Mouse (Mus musculus) adrenal gland, postnatal 14 days (tissue): ENCODE data around the gene Uxs1. TPM values are rescaled to one million over a fixed set of nuclear protein-coding genes. Genes with fewer than 3 reads are reported as not detected.

Experiments
- DNase-seq: peaks from one replicate; pipeline ENCODE4 v3.0.0; 2021; ENCODE audit warnings: mixed read lengths
- total RNA-seq: library from RNA; stranded (reverse); gene quantifications from 2 replicates; pipeline ENCODE4 v1.2.3, GENCODE M21; 2021

Gene Uxs1
- total RNA-seq, 1 experiment from 2014 or later, result 36.4 TPM

- no peak for DNase-seq
These were observed 29.6 kb downstream of the Uxs1 start for GRCm38 (mm10) chr1:43798048-43798447.

- no peak for DNase-seq
These were observed 37.8 kb downstream of the Uxs1 start for GRCm38 (mm10) chr1:43789765-43790164.

GRCm38 (mm10) chr1:43786711-43787110 is 40.9 kb downstream of the Uxs1 start:
- DNase-seq, result no peak

GRCm38 (mm10) chr1:43785316-43785715 is 42.3 kb downstream of the Uxs1 start:
- no peak for DNase-seq

GRCm38 (mm10) chr1:43783186-43783585 is 44.4 kb downstream of the Uxs1 start:
- no peak for DNase-seq

GRCm38 (mm10) chr1:43782680-43783079 is 44.9 kb downstream of the Uxs1 start:
- DNase-seq, result no peak

GRCm38 (mm10) chr1:43781672-43782071 is 45.9 kb downstream of the Uxs1 start:
- DNase-seq, result no peak

- DNase-seq, result no peak
These were observed 46.4 kb downstream of the Uxs1 start for GRCm38 (mm10) chr1:43781195-43781594.

- peak; percentile 64 for DNase-seq
These were observed 51.5 kb downstream of the Uxs1 start for GRCm38 (mm10) chr1:43776106-43776505.

- no peak for DNase-seq
These were observed 53.5 kb downstream of the Uxs1 start for GRCm38 (mm10) chr1:43774126-43774525.

GRCm38 (mm10) chr1:43772694-43773093 is 54.9 kb downstream of the Uxs1 start:
- no peak for DNase-seq

- DNase-seq, result no peak
These were observed 57.6 kb downstream of the Uxs1 start for GRCm38 (mm10) chr1:43770032-43770431.

GRCm38 (mm10) chr1:43769348-43769747 is 58.3 kb downstream of the Uxs1 start:
- no peak for DNase-seq

GRCm38 (mm10) chr1:43768385-43768990 is 59.1 kb downstream of the Uxs1 start:
- no peak for DNase-seq

- peak; percentile 48 for DNase-seq
These were observed 61.3 kb downstream of the Uxs1 start for GRCm38 (mm10) chr1:43766328-43766727.

- peak; percentile 26 for DNase-seq
These were observed 63.1 kb downstream of the Uxs1 start for GRCm38 (mm10) chr1:43764481-43764880.

GRCm38 (mm10) chr1:43760085-43760484 is 67.5 kb downstream of the Uxs1 start:
- no peak for DNase-seq

- no peak for DNase-seq
These were observed 72.9 kb downstream of the Uxs1 start for GRCm38 (mm10) chr1:43754448-43755312.

GRCm38 (mm10) chr1:43738519-43738894 is 89.1 kb downstream of the Uxs1 start:
- no peak for DNase-seq

GRCm38 (mm10) chr1:43737812-43738518 is 89.6 kb downstream of the Uxs1 start:
- peak; percentile 77 for DNase-seq

GRCm38 (mm10) chr1:43732657-43733056 is 94.9 kb downstream of the Uxs1 start:
- DNase-seq, result no peak

- DNase-seq, result no peak
These were observed 95.5 kb downstream of the Uxs1 start for GRCm38 (mm10) chr1:43732100-43732499.

GRCm38 (mm10) chr1:43730491-43730924 is 97.1 kb downstream of the Uxs1 start, which contains the start of gene 1500015O10Rik:
1500015O10Rik (plus strand) TSS chr1:43730602.
- peak; percentile 86 for DNase-seq
